Mouse (Mus musculus) myocyte (in vitro differentiated cells): ENCODE data around the gene Fcrlb.

Source experiments
- CEBPB ChIP-seq: IDR thresholded peaks from 2 replicates; pipeline ENCODE4 v1.6.1; 2011; ENCODE audit warnings: mild to moderate bottlenecking, moderate library complexity; ENCODE audit not compliant: poor library complexity, insufficient read depth, severe bottlenecking
- MAX ChIP-seq: IDR thresholded peaks from one replicate; pipeline ENCODE4 v1.6.1; 2011; ENCODE audit warnings: low read depth, mild to moderate bottlenecking, control low read depth
- POLR2A ChIP-seq: IDR thresholded peaks from one replicate; pipeline ENCODE4 v1.6.1; 2011; ENCODE audit warnings: low read depth, mild to moderate bottlenecking, control low read depth, moderate library complexity; ENCODE audit not compliant: insufficient read length
- POLR2AphosphoS2 ChIP-seq: IDR thresholded peaks from one replicate; pipeline ENCODE4 v1.6.1; 2011; ENCODE audit warnings: low read depth, control low read depth; ENCODE audit not compliant: insufficient read length

DNA sequence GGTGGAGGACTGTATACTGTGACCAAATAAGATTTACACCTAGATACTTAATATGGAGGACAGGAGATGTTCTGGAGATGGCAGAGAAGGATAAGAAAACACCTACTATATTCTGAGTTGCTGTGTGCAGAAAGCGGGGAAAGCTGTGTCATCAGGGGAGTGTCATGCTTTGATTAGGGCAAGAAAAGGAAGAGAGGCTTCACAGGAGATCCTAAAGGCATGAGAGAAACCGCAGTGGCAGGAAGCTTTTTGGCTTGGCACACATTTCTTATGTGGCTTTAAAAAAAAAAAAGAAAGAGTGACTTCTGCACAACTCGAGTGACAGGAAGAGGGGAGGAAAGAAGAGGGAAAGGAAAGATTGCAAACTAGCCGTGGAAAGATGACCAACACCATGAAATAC is 49.7 kb downstream of the Fcrlb start:
- no peak for TF ChIP-seq CEBPB
- TF ChIP-seq MAX: no peak
- TF ChIP-seq POLR2A: no peak
- no peak for TF ChIP-seq POLR2AphosphoS2
